Mouse (Mus musculus): ENCODE measurements at regions not wholly inside any gene's neighbourhood (a gene's known extent, or its start where the extent isn't known, plus 50 kb on each side); places are given as distances from the start of the nearest gene placed in this dataset.
"Not testable (repeated sequence)": the region's sequence is repeated elsewhere in the genome, so short reads cannot be mapped to it uniquely, and the experiment has no call there.

DNA sequence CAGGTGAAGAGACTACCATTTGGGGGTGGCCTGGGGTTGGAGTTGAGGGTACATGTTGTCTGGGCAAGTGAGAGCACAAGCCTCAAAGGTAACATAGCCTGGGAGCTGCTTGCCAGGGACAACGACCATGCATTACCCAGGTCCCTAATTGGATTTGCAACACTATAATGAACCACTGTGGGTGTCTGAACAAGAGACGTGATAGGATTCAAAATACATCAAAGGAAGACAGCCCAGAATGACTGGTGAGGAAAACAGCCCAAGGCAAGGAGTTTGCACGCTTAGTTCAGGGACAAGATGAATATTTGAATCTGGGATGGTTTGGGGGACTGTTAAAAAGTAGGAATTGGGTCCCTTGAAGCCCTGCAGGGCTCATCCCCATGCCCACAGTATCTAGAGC lies 173.0 kb upstream of the Kit start:
- TF ChIP-seq POLR2A (IDR thresholded peaks at IDR 0.05; ENCODE audit: borderline replicate concordance, low read depth, low read length), result no peak
- no peak for TF ChIP-seq CTCF (IDR thresholded peaks at IDR 0.05; ENCODE audit: low read depth, low read length)
- no peaks in the 10 kb centered on the region for H3K4me1 ChIP-seq (ENCODE audit: control insufficient read depth, insufficient read depth, low read length)
- no peak overlapping the region for H3K4me3 ChIP-seq (ENCODE audit: insufficient read depth, low read length)
- H3K27ac ChIP-seq (ENCODE audit: insufficient read depth, low read depth, low read length), result no peak overlapping the region

GRCm38 (mm10) chr5:75402631-75403030 lies 172.1 kb upstream of the Kit start:
- Histone ChIP-seq H3K27ac (ENCODE audit: insufficient read depth, low read depth, low read length) (no peak overlapping the region), H3K4me1 (ENCODE audit: control insufficient read depth, insufficient read depth, low read length) (no peaks in the 10 kb centered on the region), H3K4me3 (ENCODE audit: insufficient read depth, low read length) (no peak overlapping the region)
- TF ChIP-seq CTCF (IDR thresholded peaks at IDR 0.05; ENCODE audit: low read depth, low read length), result no peak
- no peak for TF ChIP-seq POLR2A (IDR thresholded peaks at IDR 0.05; ENCODE audit: borderline replicate concordance, low read depth, low read length)

DNA sequence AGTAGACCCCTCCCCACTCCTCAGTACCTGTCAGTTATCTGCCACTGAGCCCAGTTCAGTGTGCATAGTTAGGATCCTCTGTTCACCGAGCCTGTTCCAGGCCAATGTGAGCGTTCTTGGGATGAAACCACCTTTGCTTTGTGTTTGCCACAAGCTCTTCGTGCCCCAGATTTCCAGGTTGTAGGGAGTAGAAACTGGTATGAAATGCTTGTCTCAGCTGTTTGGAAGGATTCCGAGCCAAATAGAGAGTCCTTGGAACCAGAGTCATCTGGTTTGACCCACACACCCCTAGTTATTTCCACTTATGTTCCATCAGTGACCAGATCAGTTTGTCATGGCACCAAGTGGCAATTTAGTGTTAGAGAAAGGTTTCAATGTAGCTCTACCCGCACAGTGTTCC lies 171.2 kb upstream of the Kit start:
- H3K4me3 ChIP-seq (ENCODE audit: insufficient read depth, low read length), result no peak overlapping the region
- H3K4me1 ChIP-seq (ENCODE audit: control insufficient read depth, insufficient read depth, low read length), result no peaks in the 10 kb centered on the region
- no peak for TF ChIP-seq CTCF (IDR thresholded peaks at IDR 0.05; ENCODE audit: low read depth, low read length)
- no peak for TF ChIP-seq POLR2A (IDR thresholded peaks at IDR 0.05; ENCODE audit: borderline replicate concordance, low read depth, low read length)

DNA sequence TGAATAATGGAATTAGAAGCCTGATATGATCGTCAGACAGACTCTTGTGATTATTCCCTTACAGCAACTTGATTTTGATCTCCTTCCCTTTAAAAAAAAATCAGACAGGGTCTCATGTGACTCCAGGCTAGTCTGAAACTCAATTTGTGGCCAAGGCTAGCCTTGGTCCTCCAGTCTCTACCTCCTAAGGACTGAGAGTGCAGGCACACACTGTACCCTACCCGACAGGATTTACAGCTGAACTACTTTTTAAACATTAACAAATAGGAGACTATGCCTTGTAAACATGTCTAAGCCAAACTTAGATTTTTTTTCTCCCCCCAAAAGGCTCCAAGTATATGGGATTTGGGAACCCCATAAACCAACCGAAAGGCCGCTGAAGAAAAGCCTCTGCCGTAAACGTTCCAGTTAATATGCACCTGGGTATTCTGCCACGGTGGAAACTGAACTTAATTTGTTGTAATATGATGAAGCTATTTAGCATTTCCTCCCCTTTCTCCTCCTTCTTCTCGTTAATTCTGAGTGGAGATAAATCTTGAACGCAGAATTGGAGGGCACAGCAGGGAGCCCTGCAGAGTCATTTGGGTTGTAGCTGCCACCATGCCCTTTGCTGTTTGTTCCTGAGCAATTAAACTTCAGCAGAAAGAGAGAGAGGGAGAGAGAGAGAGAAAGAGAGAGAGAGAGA lies 170.0 kb upstream of the Kit start:
- TF ChIP-seq POLR2A (IDR thresholded peaks at IDR 0.05; ENCODE audit: borderline replicate concordance, low read depth, low read length) (no peak), CTCF (IDR thresholded peaks at IDR 0.05; ENCODE audit: low read depth, low read length) (no peak)
- Histone ChIP-seq H3K4me3 (ENCODE audit: insufficient read depth, low read length) (no peak overlapping the region), H3K27ac (ENCODE audit: insufficient read depth, low read depth, low read length) (no peak overlapping the region), H3K4me1 (ENCODE audit: control insufficient read depth, insufficient read depth, low read length) (no peaks in the 10 kb centered on the region)

More for the DNA sequence above, 171.2 kb upstream of the Kit start:
- H3K27ac ChIP-seq (ENCODE audit: insufficient read depth, low read depth, low read length), result no peak overlapping the region

DNA sequence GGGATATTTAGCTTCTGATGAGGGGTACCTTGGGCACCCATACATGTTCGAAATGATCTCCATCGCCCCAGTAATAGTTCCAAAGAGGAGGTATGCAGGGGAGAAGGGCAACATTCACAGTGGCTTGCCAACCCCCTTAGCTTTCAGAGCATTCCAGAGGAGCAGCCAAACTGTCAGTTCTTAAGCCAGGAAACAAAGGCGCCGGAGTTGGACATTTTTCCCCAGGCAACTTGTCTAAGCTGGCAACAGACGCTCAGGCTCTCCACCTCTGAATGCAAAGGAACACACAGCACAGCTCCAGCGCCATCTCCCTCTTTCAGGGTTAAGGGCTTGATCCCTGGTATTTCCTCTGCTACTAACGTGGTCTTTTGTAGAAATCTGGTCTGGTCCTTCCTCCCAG lies 169.2 kb upstream of the Kit start:
- Histone ChIP-seq H3K4me3 (ENCODE audit: insufficient read depth, low read length) (no peak overlapping the region), H3K4me1 (ENCODE audit: control insufficient read depth, insufficient read depth, low read length) (no peaks in the 10 kb centered on the region), H3K27ac (ENCODE audit: insufficient read depth, low read depth, low read length) (no peak overlapping the region)
- no peak for TF ChIP-seq CTCF (IDR thresholded peaks at IDR 0.05; ENCODE audit: low read depth, low read length)
- TF ChIP-seq POLR2A (IDR thresholded peaks at IDR 0.05; ENCODE audit: borderline replicate concordance, low read depth, low read length), result no peak

DNA sequence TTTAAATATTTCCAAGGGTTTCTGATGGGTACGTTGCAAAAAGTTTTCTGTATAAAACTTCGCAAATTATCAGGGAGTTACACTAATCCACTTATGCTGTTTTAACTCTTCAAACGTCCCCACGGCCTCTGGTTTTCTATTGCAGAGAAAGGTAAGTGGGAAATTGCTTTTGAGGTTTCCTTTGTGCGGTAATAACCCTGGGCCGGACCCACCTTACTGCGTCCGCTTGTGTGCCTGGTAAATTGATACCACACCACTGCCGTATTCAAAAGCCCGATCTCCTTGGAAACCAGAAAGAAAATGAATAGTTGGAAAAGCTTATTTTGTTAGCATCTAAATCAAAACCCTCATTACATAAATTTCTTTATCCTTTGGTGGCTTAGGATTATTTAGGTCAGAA lies 167.0 kb upstream of the Kit start:
- no peak overlapping the region for H3K4me3 ChIP-seq (ENCODE audit: insufficient read depth, low read length)
- H3K27ac ChIP-seq (ENCODE audit: insufficient read depth, low read depth, low read length), result no peak overlapping the region
- no peak for TF ChIP-seq POLR2A (IDR thresholded peaks at IDR 0.05; ENCODE audit: borderline replicate concordance, low read depth, low read length)
- no peak for TF ChIP-seq CTCF (IDR thresholded peaks at IDR 0.05; ENCODE audit: low read depth, low read length)
- no peaks in the 10 kb centered on the region for H3K4me1 ChIP-seq (ENCODE audit: control insufficient read depth, insufficient read depth, low read length)

DNA sequence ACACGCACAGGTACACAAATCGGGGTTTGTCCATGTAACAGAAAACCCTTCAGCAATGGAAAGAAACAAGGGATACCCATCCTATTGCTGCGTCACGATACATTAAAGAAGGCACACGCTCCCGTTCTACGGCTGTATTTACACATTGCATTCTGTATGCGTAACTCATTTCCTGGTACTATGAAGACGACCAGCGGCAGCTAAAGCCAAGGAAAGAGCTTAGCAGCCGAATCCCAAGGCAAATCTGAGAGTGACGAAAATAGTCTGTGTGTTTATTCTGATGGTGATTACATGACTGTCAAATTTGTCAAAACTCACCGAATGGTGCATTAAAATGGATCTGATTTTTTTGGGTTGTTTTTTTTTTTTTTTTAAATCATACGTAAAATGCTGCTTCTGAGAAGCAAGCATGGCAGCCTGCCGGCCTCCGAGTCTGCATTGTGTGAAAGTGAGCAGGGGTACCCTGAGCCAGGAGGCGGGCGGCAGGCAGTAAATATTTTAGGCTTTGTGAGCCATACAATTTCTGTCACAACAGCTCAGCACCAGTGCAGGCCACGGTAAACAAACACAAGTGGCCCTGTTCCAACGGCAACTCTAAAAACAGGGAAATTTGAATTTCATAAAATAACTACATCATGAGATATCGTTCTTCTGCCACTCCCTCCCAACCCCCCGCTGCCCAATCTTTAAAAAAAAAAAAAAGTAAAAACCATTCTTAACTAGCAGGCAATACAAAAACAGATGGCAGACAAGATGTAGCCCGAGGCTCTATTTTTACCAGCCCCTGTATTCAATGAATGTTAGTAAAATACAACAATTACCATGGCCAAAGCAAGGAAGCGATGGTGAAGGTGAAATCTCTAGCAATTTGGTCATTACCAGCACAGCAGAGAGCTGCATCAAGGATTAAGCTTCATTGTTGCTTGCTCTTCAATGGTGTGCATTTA lies 164.2 kb upstream of the Kit start:
- TF ChIP-seq POLR2A (IDR thresholded peaks at IDR 0.05; ENCODE audit: borderline replicate concordance, low read depth, low read length), result no peak
- Histone ChIP-seq H3K4me1 (ENCODE audit: control insufficient read depth, insufficient read depth, low read length) (no peaks in the 10 kb centered on the region), H3K27ac (ENCODE audit: insufficient read depth, low read depth, low read length) (no peak overlapping the region), H3K4me3 (ENCODE audit: insufficient read depth, low read length) (no peak overlapping the region)

GRCm38 (mm10) chr5:75419282-75419681 lies 155.4 kb upstream of the Kit start:
- H3K27ac ChIP-seq (ENCODE audit: insufficient read depth, low read depth, low read length); H3K4me1 ChIP-seq (ENCODE audit: control insufficient read depth, insufficient read depth, low read length); H3K4me3 ChIP-seq (ENCODE audit: insufficient read depth, low read length): not testable (repeated sequence)

DNA sequence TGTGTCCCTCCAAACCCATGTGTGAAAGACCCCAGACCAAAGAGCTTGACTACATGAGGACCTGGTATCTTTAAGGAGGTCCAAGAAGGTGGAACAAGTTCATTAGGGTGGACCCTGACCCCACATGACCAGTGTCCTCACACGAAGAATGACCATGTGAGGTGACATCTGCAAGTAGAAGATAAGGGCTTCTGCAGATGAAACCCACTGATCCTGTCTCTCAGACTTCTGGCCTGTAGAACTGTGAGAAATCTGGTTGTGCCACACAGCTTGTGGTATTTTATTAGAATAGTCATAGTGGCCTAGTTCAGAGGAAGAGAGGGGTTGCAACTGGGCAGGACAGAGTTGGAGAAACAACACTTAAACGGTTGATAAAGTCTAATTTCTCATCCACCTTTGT lies 141.8 kb upstream of the Kit start:
- Histone ChIP-seq H3K27ac (ENCODE audit: insufficient read depth, low read depth, low read length) (no peak overlapping the region), H3K4me3 (ENCODE audit: insufficient read depth, low read length) (no peak overlapping the region), H3K4me1 (ENCODE audit: control insufficient read depth, insufficient read depth, low read length) (no peaks in the 10 kb centered on the region)
- TF ChIP-seq CTCF (IDR thresholded peaks at IDR 0.05; ENCODE audit: low read depth, low read length), result no peak
- TF ChIP-seq POLR2A (IDR thresholded peaks at IDR 0.05; ENCODE audit: borderline replicate concordance, low read depth, low read length), result no peak

- TF ChIP-seq CTCF (IDR thresholded peaks at IDR 0.05; ENCODE audit: low read depth, low read length) (no peak), POLR2A (IDR thresholded peaks at IDR 0.05; ENCODE audit: borderline replicate concordance, low read depth, low read length) (no peak)
- Histone ChIP-seq H3K4me1 (ENCODE audit: control insufficient read depth, insufficient read depth, low read length) (no peaks in the 10 kb centered on the region), H3K4me3 (ENCODE audit: insufficient read depth, low read length) (no peak overlapping the region), H3K27ac (ENCODE audit: insufficient read depth, low read depth, low read length) (no peak overlapping the region)
Observed at GRCm38 (mm10) chr5:75437924-75438323, 136.8 kb upstream of the Kit start.

All from bone marrow macrophage, adult 2 months (primary cell).